Mouse (Mus musculus) small intestine, adult 2 months (tissue): ENCODE measurements around the gene Slc4a3.

ENCODE experiments used
- CTCF ChIP-seq: fragments of 200-500 bp; IDR thresholded peaks from 2 replicates; pipeline ENCODE4 v1.5.1; 2012; ENCODE audit warnings: low read depth, mild to moderate bottlenecking, control low read depth, inconsistent platforms, low read length, moderate library complexity, mixed read lengths; ENCODE audit not compliant: insufficient replicate concordance, insufficient read length; ENCODE audit errors: extremely low read depth
- POLR2A ChIP-seq: fragments of 200-500 bp; IDR thresholded peaks from 2 replicates; pipeline ENCODE4 v1.6.1; 2012; ENCODE audit warnings: low read depth, mild to moderate bottlenecking, control low read depth, inconsistent platforms, low read length, moderate library complexity

DNA sequence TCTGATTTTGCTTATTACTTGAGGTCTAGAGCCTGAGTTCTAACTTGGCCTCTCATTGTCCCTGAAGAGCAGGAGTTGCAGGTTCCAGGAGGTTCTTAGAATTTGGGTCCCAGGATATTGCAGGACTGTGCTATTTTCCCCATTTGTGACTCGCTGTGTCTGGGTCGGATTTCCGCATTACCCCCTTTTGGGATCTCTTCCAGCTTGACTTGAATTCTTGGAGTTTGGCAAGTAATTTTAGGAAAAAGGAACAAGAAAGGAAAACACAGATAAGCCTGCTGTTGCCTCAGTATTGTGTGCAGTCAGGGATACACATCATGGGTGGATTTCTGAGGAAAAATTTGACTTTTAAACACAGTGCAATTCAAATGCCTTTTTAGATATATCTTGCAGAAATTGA is 40.7 kb downstream of the Slc4a3 start:
- TF ChIP-seq CTCF = no peak
- TF ChIP-seq POLR2A = no peak
